Mouse (Mus musculus): ENCODE measurements around the gene Arhgap44. TPM values are rescaled to one million over a fixed set of nuclear protein-coding genes. Genes with fewer than 3 reads are reported as not detected.

Arhgap44 gene
- polyA plus RNA-seq, 1 experiment: 82.9 TPM

GRCm38 (mm10) chr11:65197280-65197679 is 34.5 kb upstream of the Arhgap44 start:
- H3K27ac ChIP-seq (ENCODE audit: insufficient read depth, low read length): no peak overlapping the region
- H3K4me3 ChIP-seq (replicated peaks; ENCODE audit: insufficient read depth, low read depth, low read length): no peak overlapping the region
- TF ChIP-seq POLR2A (IDR thresholded peaks at IDR 0.05; ENCODE audit: borderline replicate concordance, insufficient read depth, low read length) (no peak), CTCF (IDR thresholded peaks at IDR 0.05; ENCODE audit: borderline replicate concordance, insufficient read depth, low read depth, low read length) (peak; percentile 88)
- 5% methylated on average over 3 of the region's 3 CpGs for WGBS
- no peaks in the 10 kb centered on the region for H3K4me1 ChIP-seq (ENCODE audit: control insufficient read depth, insufficient read depth, low read length)
- H3K27me3 ChIP-seq (ENCODE audit: control insufficient read depth, insufficient read depth, low read length): no peaks in the 10 kb centered on the region
- DNase-seq: peak; percentile 67 to 71

GRCm38 (mm10) chr11:65186974-65187373 is 24.2 kb upstream of the Arhgap44 start:
- TF ChIP-seq POLR2A (IDR thresholded peaks at IDR 0.05; ENCODE audit: borderline replicate concordance, insufficient read depth, low read length): no peak
- no peak for TF ChIP-seq CTCF (IDR thresholded peaks at IDR 0.05; ENCODE audit: borderline replicate concordance, insufficient read depth, low read depth, low read length)
- no peaks in the 10 kb centered on the region for H3K4me1 ChIP-seq (ENCODE audit: control insufficient read depth, insufficient read depth, low read length)
- no peak overlapping the region for H3K27ac ChIP-seq (ENCODE audit: insufficient read depth, low read length)
- no peaks in the 10 kb centered on the region for H3K27me3 ChIP-seq (ENCODE audit: control insufficient read depth, insufficient read depth, low read length)
- DNase-seq: no peak
- H3K4me3 ChIP-seq (replicated peaks; ENCODE audit: insufficient read depth, low read depth, low read length): no peak overlapping the region
- WGBS: 82% methylated on average over 12 of the region's 12 CpGs

GRCm38 (mm10) chr11:65185114-65185513 is 22.4 kb upstream of the Arhgap44 start:
- no peaks in the 10 kb centered on the region for H3K4me1 ChIP-seq (ENCODE audit: control insufficient read depth, insufficient read depth, low read length)
- H3K27ac ChIP-seq (ENCODE audit: insufficient read depth, low read length): no peak overlapping the region
- WGBS: 100% methylated on average over 1 of the region's 1 CpGs
- no peak for TF ChIP-seq CTCF (IDR thresholded peaks at IDR 0.05; ENCODE audit: borderline replicate concordance, insufficient read depth, low read depth, low read length)
- TF ChIP-seq POLR2A (IDR thresholded peaks at IDR 0.05; ENCODE audit: borderline replicate concordance, insufficient read depth, low read length): no peak
- no peak overlapping the region for H3K4me3 ChIP-seq (replicated peaks; ENCODE audit: insufficient read depth, low read depth, low read length)
- no peaks in the 10 kb centered on the region for H3K27me3 ChIP-seq (ENCODE audit: control insufficient read depth, insufficient read depth, low read length)
- DNase-seq: no peak

GRCm38 (mm10) chr11:65170121-65170750 is 7.5 kb upstream of the Arhgap44 start:
- no peak overlapping the region for H3K27ac ChIP-seq (ENCODE audit: insufficient read depth, low read length)
- 89% methylated on average over 4 of the region's 4 CpGs for WGBS
- no peaks in the 10 kb centered on the region; the same call in 1 of the 2 replicates for H3K27me3 ChIP-seq (ENCODE audit: control insufficient read depth, insufficient read depth, low read length)
- TF ChIP-seq CTCF (IDR thresholded peaks at IDR 0.05; ENCODE audit: borderline replicate concordance, insufficient read depth, low read depth, low read length): no peak
- TF ChIP-seq POLR2A (IDR thresholded peaks at IDR 0.05; ENCODE audit: borderline replicate concordance, insufficient read depth, low read length): no peak
- no peaks in the 10 kb centered on the region for H3K4me1 ChIP-seq (ENCODE audit: control insufficient read depth, insufficient read depth, low read length)
- no peak overlapping the region for H3K4me3 ChIP-seq (replicated peaks; ENCODE audit: insufficient read depth, low read depth, low read length)
- no peak for DNase-seq

- Histone ChIP-seq H3K27ac (ENCODE audit: insufficient read depth, low read length) (peak overlapping the region; percentile 93), H3K27me3 (ENCODE audit: control insufficient read depth, insufficient read depth, low read length) (no peaks in the 10 kb centered on the region), H3K4me1 (ENCODE audit: control insufficient read depth, insufficient read depth, low read length) (peaks cover 15% of the 10 kb centered on the region), H3K4me3 (replicated peaks; ENCODE audit: insufficient read depth, low read depth, low read length) (peak overlapping the region; percentile 92)
- DNase-seq: peak; percentile 80 to 81
- TF ChIP-seq CTCF (IDR thresholded peaks at IDR 0.05; ENCODE audit: borderline replicate concordance, insufficient read depth, low read depth, low read length): no peak
- 0 out of 2 replicates have a peak, but pooled peaks have one; percentile 10 for TF ChIP-seq POLR2A (IDR thresholded peaks at IDR 0.05; ENCODE audit: borderline replicate concordance, insufficient read depth, low read length)
- under 1% methylated on average over 49 of the region's 49 CpGs for WGBS
Measured at GRCm38 (mm10) chr11:65161881-65162766, 637 bp downstream of the Arhgap44 start.

GRCm38 (mm10) chr11:65160991-65161880 is 1.5 kb downstream of the Arhgap44 start:
- Histone ChIP-seq H3K27ac (ENCODE audit: insufficient read depth, low read length) (peak overlapping the region; percentile 93), H3K27me3 (ENCODE audit: control insufficient read depth, insufficient read depth, low read length) (no peaks in the 10 kb centered on the region), H3K4me1 (ENCODE audit: control insufficient read depth, insufficient read depth, low read length) (peaks cover 15% of the 10 kb centered on the region), H3K4me3 (replicated peaks; ENCODE audit: insufficient read depth, low read depth, low read length) (peak overlapping the region; percentile 92)
- WGBS: 5% methylated on average over 7 of the region's 7 CpGs
- TF ChIP-seq POLR2A (IDR thresholded peaks at IDR 0.05; ENCODE audit: borderline replicate concordance, insufficient read depth, low read length): no peak
- no peak for DNase-seq

GRCm38 (mm10) chr11:65159791-65160190 is 3.0 kb downstream of the Arhgap44 start, which contains the start of gene 1700086D15Rik:
TSS of gene 1700086D15Rik (minus strand) at chr11:65159891.
- H3K4me3 ChIP-seq (replicated peaks; ENCODE audit: insufficient read depth, low read depth, low read length): peak within 1 kb of the TSS; percentile 92
- peaks cover 15% of the 10 kb centered on the region for H3K4me1 ChIP-seq (ENCODE audit: control insufficient read depth, insufficient read depth, low read length)
- no peaks in the 10 kb centered on the region for H3K27me3 ChIP-seq (ENCODE audit: control insufficient read depth, insufficient read depth, low read length)
- no peak within 1 kb of the TSS for H3K27ac ChIP-seq (ENCODE audit: insufficient read depth, low read length)
- TF ChIP-seq POLR2A (IDR thresholded peaks at IDR 0.05; ENCODE audit: borderline replicate concordance, insufficient read depth, low read length) (no peak), CTCF (IDR thresholded peaks at IDR 0.05; ENCODE audit: borderline replicate concordance, insufficient read depth, low read depth, low read length) (no peak)
- 63% methylated on average over 5 of the region's 5 CpGs for WGBS
- no peak for DNase-seq
